Mouse (Mus musculus): Measurements from ENCODE around the gene Gtf3c1. TPM values are rescaled to one million over a fixed set of nuclear protein-coding genes. Genes with fewer than 3 reads are reported as not detected.

The Gtf3c1 gene
- total and polyA plus RNA-seq, 2 experiments from 2014 or later, result 20.9 to 72.0 TPM

DNA sequence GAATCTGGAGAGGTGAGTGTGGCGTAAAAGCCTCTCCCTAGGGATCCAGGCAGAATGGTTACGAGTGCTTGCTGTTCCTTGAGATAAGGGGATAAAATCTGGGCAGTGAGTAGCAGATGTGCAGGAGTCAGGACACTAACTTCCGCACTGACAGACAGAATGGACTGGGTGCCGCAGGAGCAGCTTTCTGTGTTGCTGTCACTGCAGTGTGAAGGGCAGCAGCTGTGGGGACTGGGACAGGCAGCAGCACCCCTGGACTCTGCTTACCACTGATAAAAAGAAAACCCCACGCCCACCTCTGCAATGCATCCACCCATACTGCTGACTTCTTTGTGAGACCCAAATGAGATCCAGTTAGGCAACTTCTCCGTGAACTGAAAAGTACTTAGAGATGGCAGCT lies 36.7 kb downstream of the Gtf3c1 start:
- H3K4me3 ChIP-seq (ENCODE audit: low read depth, low read length), result no peak overlapping the region
- ATAC-seq (ENCODE audit: low FRiP score) (no peak), DNase-seq (ENCODE audit: low spot score) (no peak)
- H3K9ac ChIP-seq (replicated peaks; ENCODE audit: low read length, poor library complexity, severe bottlenecking), result no peak overlapping the region
- H3K27ac ChIP-seq (ENCODE audit: low read depth, low read length), result no peak overlapping the region
- H3K4me1 ChIP-seq (ENCODE audit: insufficient read depth, low read length), result no peaks in the 10 kb centered on the region
- TF ChIP-seq CTCF (IDR thresholded peaks at IDR 0.05), result no peak
- H3K4me2 ChIP-seq (ENCODE audit: low read depth, low read length, poor library complexity, severe bottlenecking), result no peak overlapping the region
- 88% methylated on average over 6 of the region's 6 CpGs for WGBS
- peaks cover 90% of the 10 kb centered on the region for H3K36me3 ChIP-seq (ENCODE audit: insufficient read depth, low read length)
- H3K27me3 ChIP-seq (ENCODE audit: insufficient read depth, low read length), result no peaks in the 10 kb centered on the region
- H3K9me3 ChIP-seq (ENCODE audit: low read length), result no peaks in the 10 kb centered on the region

DNA sequence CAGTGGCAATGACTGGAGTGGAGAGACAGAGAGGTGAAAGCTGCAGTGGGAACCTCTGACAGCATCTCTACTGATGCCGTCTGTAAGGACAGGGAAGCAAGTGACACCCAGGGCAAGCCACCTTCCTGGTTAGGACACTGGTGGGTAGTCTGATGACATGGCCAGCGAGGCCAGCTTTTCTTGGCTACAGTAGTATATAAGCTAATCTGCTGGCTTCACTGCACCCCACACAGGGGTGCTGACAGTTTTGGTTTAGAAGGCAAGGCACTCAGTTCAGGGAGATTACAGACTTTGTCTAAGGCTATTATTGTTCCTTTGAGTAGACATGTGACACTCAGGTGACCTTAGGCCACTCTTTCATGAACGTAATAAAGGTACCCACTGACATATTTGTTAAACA lies 43.9 kb downstream of the Gtf3c1 start:
- Histone ChIP-seq H3K4me3 (ENCODE audit: low read depth, low read length) (no peak overlapping the region), H3K9me3 (ENCODE audit: low read length) (no peaks in the 10 kb centered on the region), H3K4me1 (ENCODE audit: insufficient read depth, low read length) (no peaks in the 10 kb centered on the region), H3K9ac (replicated peaks; ENCODE audit: low read length, poor library complexity, severe bottlenecking) (no peak overlapping the region), H3K27ac (ENCODE audit: low read depth, low read length) (no peak overlapping the region), H3K27me3 (ENCODE audit: insufficient read depth, low read length) (no peaks in the 10 kb centered on the region), H3K4me2 (ENCODE audit: low read depth, low read length, poor library complexity, severe bottlenecking) (no peak overlapping the region), H3K36me3 (ENCODE audit: insufficient read depth, low read length) (peaks cover 81% of the 10 kb centered on the region)
- WGBS, result 81% methylated on average over 3 of the region's 3 CpGs
- no peak for DNase-seq (ENCODE audit: low spot score)
- no peak for TF ChIP-seq CTCF (IDR thresholded peaks at IDR 0.05)
- no peak for ATAC-seq (ENCODE audit: low FRiP score)

DNA sequence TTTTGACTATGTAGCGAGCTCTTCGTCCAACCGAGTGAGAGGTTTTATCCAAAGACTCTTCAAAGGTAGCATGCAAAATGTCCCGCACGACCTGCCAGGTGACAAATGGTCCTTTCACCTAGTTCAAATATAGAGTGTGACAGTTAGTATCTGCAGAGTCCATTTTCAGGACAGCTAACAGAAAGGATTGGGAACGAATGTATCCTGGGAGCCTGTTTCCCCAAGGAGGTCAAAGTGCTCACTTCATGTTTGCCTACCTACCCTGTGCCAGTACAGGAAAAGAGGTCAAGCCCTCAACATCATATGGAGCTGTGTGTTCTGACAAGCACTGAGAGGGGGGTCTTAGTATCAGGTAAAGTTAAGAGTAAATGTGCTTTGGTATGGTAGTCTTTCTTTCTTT lies 50.1 kb downstream of the Gtf3c1 start:
- DNase-seq (ENCODE audit: low spot score), result no peak
- WGBS, result 97% methylated on average over 6 of the region's 6 CpGs
- no peak for TF ChIP-seq CTCF (IDR thresholded peaks at IDR 0.05)

DNA sequence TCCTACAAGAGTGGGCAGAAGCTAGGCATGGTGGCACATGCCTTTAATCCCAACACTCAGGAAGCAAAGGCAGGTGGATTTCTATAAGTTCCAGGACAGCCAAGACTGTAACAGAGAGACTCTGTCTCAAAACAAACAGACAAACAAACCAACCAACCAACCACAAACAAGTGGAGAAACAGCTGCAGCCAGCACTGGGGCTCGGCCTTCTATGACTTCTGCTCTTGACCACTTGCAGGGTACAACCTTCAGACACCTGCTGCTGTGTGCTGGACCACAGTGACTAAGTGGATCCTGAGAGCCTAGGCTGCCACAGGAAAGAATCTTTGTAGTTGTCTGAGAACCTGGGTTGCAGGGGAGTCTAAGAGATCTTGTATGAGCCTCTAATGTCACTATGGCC lies 58.6 kb downstream of the Gtf3c1 start:
- H3K9me3 ChIP-seq (ENCODE audit: low read length), result no peaks in the 10 kb centered on the region
- H3K27me3 ChIP-seq (ENCODE audit: insufficient read depth, low read length), result no peaks in the 10 kb centered on the region
- WGBS, result 100% methylated on average over 1 of the region's 1 CpGs
- DNase-seq (ENCODE audit: low spot score), result no peak
- peaks cover 77% of the 10 kb centered on the region for H3K36me3 ChIP-seq (ENCODE audit: insufficient read depth, low read length)
- H3K4me1 ChIP-seq (ENCODE audit: insufficient read depth, low read length), result no peaks in the 10 kb centered on the region
- no peak overlapping the region for H3K4me3 ChIP-seq (ENCODE audit: low read depth, low read length)
- no peak overlapping the region for H3K4me2 ChIP-seq (ENCODE audit: low read depth, low read length, poor library complexity, severe bottlenecking)
- no peak overlapping the region for H3K27ac ChIP-seq (ENCODE audit: low read depth, low read length)
- ATAC-seq (ENCODE audit: low FRiP score), result no peak
- H3K9ac ChIP-seq (replicated peaks; ENCODE audit: low read length, poor library complexity, severe bottlenecking), result no peak overlapping the region
- no peak for TF ChIP-seq CTCF (IDR thresholded peaks at IDR 0.05)

More for the DNA sequence above, 50.1 kb downstream of the Gtf3c1 start:
- no peak overlapping the region for H3K9ac ChIP-seq (replicated peaks; ENCODE audit: low read length, poor library complexity, severe bottlenecking)
- H3K9me3 ChIP-seq (ENCODE audit: low read length), result no peaks in the 10 kb centered on the region
- no peak overlapping the region for H3K27ac ChIP-seq (ENCODE audit: low read depth, low read length)
- H3K27me3 ChIP-seq (ENCODE audit: insufficient read depth, low read length), result no peaks in the 10 kb centered on the region
- H3K4me2 ChIP-seq (ENCODE audit: low read depth, low read length, poor library complexity, severe bottlenecking), result no peak overlapping the region
- no peak for ATAC-seq (ENCODE audit: low FRiP score)
- H3K4me3 ChIP-seq (ENCODE audit: low read depth, low read length), result no peak overlapping the region
- H3K4me1 ChIP-seq (ENCODE audit: insufficient read depth, low read length), result no peaks in the 10 kb centered on the region
- peaks cover 76% of the 10 kb centered on the region for H3K36me3 ChIP-seq (ENCODE audit: insufficient read depth, low read length)

DNA sequence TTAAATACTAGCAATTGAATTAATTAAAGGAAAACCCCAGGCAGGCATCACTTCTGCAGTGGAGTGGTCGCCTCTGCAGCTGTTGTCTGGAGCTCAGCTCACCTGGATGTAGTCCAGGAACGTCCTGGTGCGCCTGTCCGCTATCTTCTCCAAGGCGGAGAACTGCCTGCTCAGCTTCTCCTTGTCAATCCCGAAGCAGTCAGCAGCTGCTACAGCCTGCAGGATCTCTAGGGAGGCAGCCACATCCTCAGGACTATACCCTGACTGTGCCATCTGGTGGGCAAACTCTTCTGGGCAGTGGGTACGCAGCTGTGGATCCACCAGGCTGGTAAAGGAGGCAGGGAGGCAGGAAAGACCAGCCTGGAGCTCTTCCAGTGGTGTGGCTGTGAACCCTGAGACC lies 62.2 kb downstream of the Gtf3c1 start:
- H3K9me3 ChIP-seq (ENCODE audit: low read length), result no peaks in the 10 kb centered on the region
- no peak overlapping the region for H3K9ac ChIP-seq (replicated peaks; ENCODE audit: low read length, poor library complexity, severe bottlenecking)
- H3K4me1 ChIP-seq (ENCODE audit: insufficient read depth, low read length), result no peaks in the 10 kb centered on the region
- no peak overlapping the region for H3K4me2 ChIP-seq (ENCODE audit: low read depth, low read length, poor library complexity, severe bottlenecking)
- H3K27ac ChIP-seq (ENCODE audit: low read depth, low read length), result no peak overlapping the region
- peaks cover 94% of the 10 kb centered on the region for H3K36me3 ChIP-seq (ENCODE audit: insufficient read depth, low read length)
- no peak for ATAC-seq (ENCODE audit: low FRiP score)
- 81% methylated on average over 7 of the region's 7 CpGs for WGBS
- no peak for TF ChIP-seq CTCF (IDR thresholded peaks at IDR 0.05)
- no peak overlapping the region for H3K4me3 ChIP-seq (ENCODE audit: low read depth, low read length)
- peak; percentile 38 for DNase-seq (ENCODE audit: low spot score)
- no peaks in the 10 kb centered on the region for H3K27me3 ChIP-seq (ENCODE audit: insufficient read depth, low read length)

- H3K9ac ChIP-seq (replicated peaks; ENCODE audit: low read length, poor library complexity, severe bottlenecking), result no peak overlapping the region
- H3K27ac ChIP-seq (ENCODE audit: low read depth, low read length), result no peak overlapping the region
- H3K4me3 ChIP-seq (ENCODE audit: low read depth, low read length), result no peak overlapping the region
- H3K27me3 ChIP-seq (ENCODE audit: insufficient read depth, low read length), result no peaks in the 10 kb centered on the region
- DNase-seq (ENCODE audit: low spot score), result no peak
- peaks cover 90% of the 10 kb centered on the region for H3K36me3 ChIP-seq (ENCODE audit: insufficient read depth, low read length)
- ATAC-seq (ENCODE audit: low FRiP score), result no peak
- TF ChIP-seq CTCF (IDR thresholded peaks at IDR 0.05), result no peak
- no peaks in the 10 kb centered on the region for H3K9me3 ChIP-seq (ENCODE audit: low read length)
- H3K4me1 ChIP-seq (ENCODE audit: insufficient read depth, low read length), result no peaks in the 10 kb centered on the region
- WGBS, result 82% methylated on average over 6 of the region's 6 CpGs
- no peak overlapping the region for H3K4me2 ChIP-seq (ENCODE audit: low read depth, low read length, poor library complexity, severe bottlenecking)
These were observed 63.7 kb downstream of the Gtf3c1 start for GRCm38 (mm10) chr7:125643880-125644279.

Measured in midbrain, postnatal 0 days (tissue).